Mouse (Mus musculus) midbrain, embryonic 16.5 days (tissue): ENCODE measurements at regions not wholly inside any gene's neighbourhood (a gene's known extent, or its start where the extent isn't known, plus 50 kb on each side); places are given as distances from the start of the nearest gene placed in this dataset.

Experiments used
- ATAC-seq: fragments of 200-750 bp; cut with Nextera tagmentation; 2 replicates; pipeline ENCODE4 v1.8.0; 2017; ENCODE audit warnings: moderate TSS enrichment
- H3K27ac ChIP-seq: fragments of 300-500 bp; sonication (generic); 2 replicates; pipeline ENCODE4 v1.5.1; 2014; ENCODE audit warnings: mild to moderate bottlenecking, low read length, mixed read lengths
- H3K27me3 ChIP-seq: fragments of 300-500 bp; sonication (generic); 2 replicates; pipeline ENCODE4 v1.6.1; 2014; ENCODE audit warnings: low read depth, low read length, mixed read lengths; ENCODE audit not compliant: control insufficient read depth, insufficient read depth
- H3K36me3 ChIP-seq: fragments of 300-500 bp; sonication (generic); 2 replicates; pipeline ENCODE4 v1.6.1; 2014; ENCODE audit warnings: mild to moderate bottlenecking, low read length, moderate library complexity, mixed read lengths; ENCODE audit not compliant: control insufficient read depth, insufficient read depth
- H3K4me1 ChIP-seq: fragments of 300-500 bp; sonication (generic); 2 replicates; pipeline ENCODE4 v1.6.1; 2014; ENCODE audit warnings: mild to moderate bottlenecking, low read length, mixed read lengths; ENCODE audit not compliant: control insufficient read depth, insufficient read depth
- H3K4me2 ChIP-seq: fragments of 300-500 bp; sonication (generic); 2 replicates; pipeline ENCODE4 v1.6.1; 2014; ENCODE audit warnings: mild to moderate bottlenecking, low read length, mixed read lengths
- H3K4me3 ChIP-seq: fragments of 300-500 bp; sonication (generic); 2 replicates; pipeline ENCODE4 v1.5.1; 2014; ENCODE audit warnings: low read depth, mild to moderate bottlenecking, low read length, moderate library complexity, mixed read lengths
- H3K9ac ChIP-seq: fragments of 300-500 bp; sonication (generic); 2 replicates; pipeline ENCODE4 v1.6.1; 2014; ENCODE audit warnings: low read depth, low read length, mixed read lengths
- H3K9me3 ChIP-seq: fragments of 300-500 bp; sonication (generic); replicated peaks from 2 replicates; pipeline ENCODE4 v1.6.1; 2014; ENCODE audit warnings: mild to moderate bottlenecking, low read length, mixed read lengths; ENCODE audit not compliant: control insufficient read depth, poor library complexity, severe bottlenecking
- WGBS: fragments of 180-500 bp; shearing (Covaris S2); extraction: QIAGEN DNeasy Blood & Tissue Kit; methylation state at CpG from one replicate; pipeline ENCODE4 v1.1.7; 2014; 5-methylcytosine and 5-hydroxymethylcytosine counted together

DNA sequence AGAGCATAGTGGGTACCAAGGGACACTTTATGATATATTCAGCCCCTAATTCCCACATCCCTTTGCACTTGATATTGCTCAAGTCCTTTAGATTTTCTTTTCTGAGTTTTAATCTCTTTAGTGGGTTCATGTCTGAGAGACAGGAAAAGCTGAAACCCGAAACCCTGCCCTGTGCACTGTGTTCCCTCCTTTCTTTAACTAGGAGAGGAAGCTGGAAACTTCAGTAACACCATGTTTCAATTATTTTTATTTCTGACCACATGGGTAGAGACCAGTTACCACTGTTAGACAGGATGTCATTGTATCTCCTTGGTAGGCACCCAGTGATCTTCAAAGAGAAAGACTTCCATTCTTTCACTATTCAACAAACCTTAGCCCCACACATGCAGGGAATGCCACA, 362.4 kb upstream of the Flrt2 start:
- no peaks in the 10 kb centered on the region for H3K36me3 ChIP-seq
- no peak overlapping the region for H3K4me2 ChIP-seq
- no peaks in the 10 kb centered on the region for H3K9me3 ChIP-seq
- no peak overlapping the region for H3K9ac ChIP-seq
- H3K4me3 ChIP-seq, result no peak overlapping the region
- ATAC-seq, result no peak
- H3K27me3 ChIP-seq, result no peaks in the 10 kb centered on the region
- 58% methylated on average over 1 of the region's 1 CpGs for WGBS
- no peak overlapping the region for H3K27ac ChIP-seq
- no peaks in the 10 kb centered on the region for H3K4me1 ChIP-seq

DNA sequence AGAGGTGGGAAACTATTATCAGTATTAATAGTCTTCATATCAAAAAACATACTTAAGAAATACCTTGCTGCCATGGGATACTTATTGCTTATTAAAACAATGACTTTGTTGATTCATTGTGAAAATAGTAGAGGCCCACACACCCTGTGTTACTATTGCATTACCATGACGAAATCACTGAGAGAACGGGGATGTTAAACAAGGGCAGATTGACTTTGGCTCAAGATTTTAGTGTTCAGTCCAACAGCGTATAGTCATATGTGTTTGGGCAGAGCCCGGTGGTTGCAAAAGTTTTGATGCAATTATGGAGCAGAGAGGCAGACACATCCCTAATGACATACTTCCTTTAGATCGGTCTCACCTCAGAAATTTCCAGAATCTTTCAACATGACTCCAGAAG, 344.2 kb upstream of the Flrt2 start:
- H3K36me3 ChIP-seq, result no peaks in the 10 kb centered on the region
- H3K9ac ChIP-seq, result no peak overlapping the region
- H3K4me1 ChIP-seq, result no peaks in the 10 kb centered on the region
- H3K4me2 ChIP-seq, result no peak overlapping the region
- H3K27me3 ChIP-seq, result no peaks in the 10 kb centered on the region
- no peak overlapping the region for H3K27ac ChIP-seq
- H3K4me3 ChIP-seq, result no peak overlapping the region
- H3K9me3 ChIP-seq, result no peaks in the 10 kb centered on the region
- 93% methylated on average over 5 of the region's 5 CpGs for WGBS
- no peak for ATAC-seq

DNA sequence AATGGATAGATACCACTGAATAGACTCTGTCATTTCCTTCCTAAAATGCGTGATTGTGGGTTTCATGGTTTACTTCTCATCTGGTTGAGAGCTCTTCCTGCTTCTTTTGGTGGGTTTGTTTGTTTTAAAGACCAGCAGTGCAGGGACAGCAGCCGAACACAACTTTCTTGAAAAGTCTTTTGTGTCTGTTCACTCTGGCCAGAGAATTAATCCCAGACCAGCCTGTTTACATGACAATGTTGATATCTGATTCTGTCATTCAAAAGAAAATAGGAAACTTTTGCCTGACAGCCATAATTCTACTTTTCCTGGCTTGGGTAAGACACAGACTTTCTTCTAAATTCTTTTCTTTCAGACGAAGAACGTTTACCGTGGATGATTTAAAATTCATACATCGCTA, 336.9 kb upstream of the Flrt2 start:
- no peaks in the 10 kb centered on the region for H3K4me1 ChIP-seq
- no peak overlapping the region for H3K9ac ChIP-seq
- H3K27me3 ChIP-seq, result 0 out of 2 replicates have a peak, but pooled peaks cover 4% of the 10 kb centered on the region
- H3K4me3 ChIP-seq, result no peak overlapping the region
- H3K9me3 ChIP-seq, result no peaks in the 10 kb centered on the region
- ATAC-seq, result no peak
- no peak overlapping the region for H3K27ac ChIP-seq
- H3K4me2 ChIP-seq, result no peak overlapping the region
- no peaks in the 10 kb centered on the region for H3K36me3 ChIP-seq
- WGBS, result 6% methylated on average over 6 of the region's 6 CpGs

DNA sequence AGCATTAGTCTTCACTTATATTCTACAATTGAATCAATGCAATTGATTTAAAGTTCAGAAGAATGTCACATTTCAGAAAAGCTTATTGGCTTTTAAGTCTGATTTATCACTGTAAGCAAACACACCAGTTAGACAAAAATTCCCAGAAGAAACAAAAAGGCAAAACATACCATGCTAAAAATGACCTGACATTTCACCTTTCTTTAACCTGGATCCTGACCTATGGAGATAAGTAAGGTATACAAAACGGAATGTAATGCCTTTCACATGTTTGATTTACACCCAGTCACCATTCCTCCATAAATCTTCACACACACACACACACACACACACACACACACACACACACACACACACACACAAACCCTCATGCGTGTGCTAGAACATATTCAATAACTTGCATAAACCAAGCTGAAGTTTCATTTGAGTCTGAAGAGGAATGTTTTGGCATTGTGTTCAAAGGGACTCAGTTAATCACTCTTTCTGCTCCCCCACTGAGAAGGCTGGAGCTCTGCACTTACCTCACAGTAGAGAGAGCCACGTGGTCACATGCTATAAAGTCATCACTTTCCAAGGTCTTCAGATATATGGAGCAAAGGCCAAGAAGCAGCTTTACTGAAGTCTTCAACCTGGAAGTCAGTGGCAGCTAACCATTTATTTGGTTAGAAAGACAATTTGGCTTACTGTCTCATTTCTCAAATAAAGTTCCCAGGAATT, 307.6 kb upstream of the Flrt2 start:
- Histone ChIP-seq H3K4me3 (no peak overlapping the region), H3K4me2 (no peak overlapping the region), H3K9ac (no peak overlapping the region), H3K9me3 (no peaks in the 10 kb centered on the region), H3K36me3 (no peaks in the 10 kb centered on the region), H3K27me3 (no peaks in the 10 kb centered on the region), H3K4me1 (no peaks in the 10 kb centered on the region), H3K27ac (no peak overlapping the region)
- 42% methylated on average over 3 of the region's 3 CpGs for WGBS
- ATAC-seq, result no peak

DNA sequence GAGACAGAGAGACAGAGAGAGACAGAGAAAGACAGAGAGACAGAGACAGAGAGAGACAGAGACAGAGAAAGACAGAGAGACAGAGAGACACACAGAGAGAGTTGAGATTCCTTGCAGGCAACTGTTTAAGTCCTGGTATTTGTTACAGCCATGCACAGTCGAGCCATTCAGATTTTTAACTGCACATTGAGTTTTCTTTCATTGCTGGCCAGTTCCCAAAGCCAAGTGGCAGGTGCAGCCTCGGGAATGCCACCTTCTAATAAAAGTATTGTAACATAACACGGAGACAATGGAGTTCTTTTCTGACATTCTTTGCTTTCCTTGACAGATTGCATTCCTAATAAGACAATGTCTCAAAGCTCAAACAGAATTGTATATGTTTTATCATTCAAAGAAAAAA, 306.3 kb upstream of the Flrt2 start:
- H3K9ac ChIP-seq, result no peak overlapping the region
- no peaks in the 10 kb centered on the region for H3K4me1 ChIP-seq
- no peak for ATAC-seq
- WGBS, result 43% methylated on average over 3 of the region's 3 CpGs
- H3K36me3 ChIP-seq, result no peaks in the 10 kb centered on the region
- H3K27ac ChIP-seq, result no peak overlapping the region
- no peak overlapping the region for H3K4me2 ChIP-seq
- H3K27me3 ChIP-seq, result no peaks in the 10 kb centered on the region
- no peaks in the 10 kb centered on the region for H3K9me3 ChIP-seq
- no peak overlapping the region for H3K4me3 ChIP-seq

DNA sequence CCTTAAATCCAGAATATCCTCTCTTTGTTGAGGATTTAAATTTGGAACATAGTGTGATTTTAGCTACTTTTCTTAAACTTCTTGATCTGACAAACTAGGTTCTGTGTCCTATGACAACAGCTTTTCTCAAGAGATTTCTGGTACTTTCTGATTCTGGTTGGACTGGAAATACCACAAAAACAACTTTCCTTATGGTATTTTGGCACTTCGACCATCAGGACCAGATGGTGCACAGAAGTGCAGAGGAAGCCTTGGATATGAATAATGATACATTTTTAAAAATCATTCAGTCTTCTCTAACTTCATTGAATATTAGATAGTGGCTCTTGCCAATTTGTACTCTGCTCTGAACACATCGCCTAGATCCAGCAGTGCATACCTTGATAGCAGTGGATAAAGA, 303.8 kb upstream of the Flrt2 start:
- H3K36me3 ChIP-seq, result no peaks in the 10 kb centered on the region
- no peaks in the 10 kb centered on the region for H3K27me3 ChIP-seq
- no peak overlapping the region for H3K9ac ChIP-seq
- H3K4me2 ChIP-seq, result no peak overlapping the region
- H3K9me3 ChIP-seq, result no peaks in the 10 kb centered on the region
- H3K4me3 ChIP-seq, result no peak overlapping the region
- no peak overlapping the region for H3K27ac ChIP-seq
- ATAC-seq, result no peak
- 94% methylated on average over 2 of the region's 2 CpGs for WGBS
- H3K4me1 ChIP-seq, result peaks cover 3% of the 10 kb centered on the region; the same call in 1 of the 2 replicates

DNA sequence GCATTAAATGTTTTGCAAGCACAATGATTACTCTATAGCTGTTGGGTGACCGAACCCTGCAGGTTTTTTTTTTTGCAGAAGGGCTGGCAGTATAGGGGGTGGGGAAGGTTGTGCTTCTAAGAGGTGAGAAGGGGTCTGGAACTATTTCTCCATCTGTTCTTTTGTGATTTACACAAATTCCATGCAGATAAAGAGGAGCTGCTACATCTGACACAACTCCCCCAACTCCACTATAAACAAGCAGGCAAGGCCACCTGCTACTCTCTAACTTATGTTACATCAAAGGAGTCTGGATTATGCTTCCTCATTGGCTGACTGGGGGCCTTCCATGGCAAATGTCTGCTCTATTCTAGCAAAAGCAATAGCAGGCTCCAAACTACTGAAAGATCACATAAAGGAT, 299.2 kb upstream of the Flrt2 start:
- Histone ChIP-seq H3K36me3 (no peaks in the 10 kb centered on the region), H3K4me2 (no peak overlapping the region), H3K4me3 (no peak overlapping the region), H3K4me1 (peaks cover 3% of the 10 kb centered on the region; the same call in 1 of the 2 replicates), H3K9ac (no peak overlapping the region), H3K9me3 (no peaks in the 10 kb centered on the region), H3K27ac (no peak overlapping the region), H3K27me3 (no peaks in the 10 kb centered on the region)
- 14% methylated on average over 1 of the region's 1 CpGs for WGBS
- no peak for ATAC-seq

DNA sequence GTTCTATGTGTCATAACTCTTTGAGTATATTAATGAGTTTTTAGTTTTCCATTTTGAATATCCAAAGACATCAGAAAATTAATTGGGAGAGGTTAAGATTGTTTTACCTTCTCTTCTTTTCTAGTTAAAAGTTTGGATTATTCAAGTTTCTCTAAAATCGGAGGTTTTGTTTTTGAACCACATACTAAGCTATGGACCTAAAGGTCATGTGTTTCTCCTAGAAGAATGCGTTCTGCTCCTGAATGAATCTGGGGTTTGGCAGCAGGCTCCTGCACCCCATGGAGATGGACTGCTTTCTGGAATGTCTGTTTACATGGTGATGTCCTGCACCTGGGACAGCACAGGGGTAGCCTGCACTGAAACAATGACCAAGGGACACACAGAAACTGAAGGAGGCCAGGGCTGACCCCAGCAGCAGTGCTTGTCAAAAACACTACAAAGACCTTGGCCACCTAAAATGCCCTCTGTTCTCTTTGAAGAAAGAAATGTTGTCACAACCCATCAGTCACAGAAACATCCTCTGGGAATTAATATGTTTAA, 297.0 kb upstream of the Flrt2 start:
- Histone ChIP-seq H3K27me3 (no peaks in the 10 kb centered on the region), H3K27ac (no peak overlapping the region), H3K4me1 (peaks cover 3% of the 10 kb centered on the region; the same call in 1 of the 2 replicates), H3K4me2 (no peak overlapping the region), H3K4me3 (no peak overlapping the region), H3K9me3 (no peaks in the 10 kb centered on the region), H3K36me3 (no peaks in the 10 kb centered on the region), H3K9ac (no peak overlapping the region)
- ATAC-seq, result no peak
- WGBS, result 55% methylated on average over 2 of the region's 2 CpGs

DNA sequence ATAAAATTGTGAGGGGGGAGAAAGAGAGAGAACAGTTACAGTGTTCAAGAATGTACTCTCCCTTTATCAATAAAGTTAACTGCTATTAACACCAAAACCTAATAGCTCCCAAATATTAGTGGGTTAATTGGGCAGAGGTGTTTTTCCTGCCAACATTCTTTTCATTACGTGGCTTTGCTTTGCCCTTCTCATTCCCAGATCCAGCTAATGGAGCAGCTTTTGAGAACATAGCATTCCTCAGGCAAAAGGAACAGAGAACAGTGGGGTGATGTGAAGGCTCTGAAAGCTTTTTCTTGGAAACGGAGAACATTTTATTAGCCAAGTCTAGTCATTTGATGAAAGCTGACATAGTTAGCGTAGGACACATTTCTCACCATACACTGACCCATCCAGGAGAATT, 271.2 kb upstream of the Flrt2 start:
- no peak overlapping the region for H3K27ac ChIP-seq
- no peak overlapping the region for H3K9ac ChIP-seq
- 88% methylated on average over 3 of the region's 3 CpGs for WGBS
- no peaks in the 10 kb centered on the region for H3K27me3 ChIP-seq
- H3K4me3 ChIP-seq, result no peak overlapping the region
- H3K4me2 ChIP-seq, result no peak overlapping the region
- H3K36me3 ChIP-seq, result no peaks in the 10 kb centered on the region
- no peak for ATAC-seq
- no peaks in the 10 kb centered on the region for H3K9me3 ChIP-seq
- H3K4me1 ChIP-seq, result no peaks in the 10 kb centered on the region
